Mouse (Mus musculus): ENCODE data around the gene Gtdc1. TPM values are rescaled to one million over a fixed set of nuclear protein-coding genes. Genes with fewer than 3 reads are reported as not detected.

Gtdc1 gene
- polyA plus RNA-seq, 1 experiment from 2014 or later: 30.2 TPM

DNA sequence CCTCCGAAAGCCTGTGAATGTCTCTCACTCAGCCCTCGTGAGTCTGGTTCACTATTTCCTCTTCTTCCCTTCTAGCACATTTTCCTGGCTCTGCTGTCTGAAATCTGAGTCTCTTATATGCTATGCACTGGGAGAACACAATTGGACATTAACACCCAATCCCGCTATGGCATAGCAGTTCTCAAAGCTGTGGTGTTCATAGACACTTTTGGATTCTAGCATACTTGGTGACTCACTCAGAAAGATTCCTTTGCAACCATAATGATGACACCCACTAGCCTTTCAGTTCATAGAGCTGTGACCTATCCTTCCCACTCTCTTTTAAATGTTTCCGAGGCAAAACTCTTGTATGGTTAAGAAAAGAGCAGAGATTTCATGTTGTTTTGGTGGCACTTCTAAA lies 33.7 kb upstream of the Gtdc1 start:
- H3K27me3 ChIP-seq (replicated peaks; ENCODE audit: control insufficient read depth, insufficient read depth, low read length): no peaks in the 10 kb centered on the region
- no peak for ATAC-seq
- WGBS: 93% methylated on average over 4 of the region's 4 CpGs

GRCm38 (mm10) chr2:44960561-44960960 lies 33.1 kb upstream of the Gtdc1 start:
- 89% methylated on average over 3 of the region's 3 CpGs for WGBS
- H3K27me3 ChIP-seq (replicated peaks; ENCODE audit: control insufficient read depth, insufficient read depth, low read length): no peaks in the 10 kb centered on the region
- no peak overlapping the region for H3K4me2 ChIP-seq (ENCODE audit: low read length)
- H3K9me3 ChIP-seq (ENCODE audit: control insufficient read depth, low read length): no peaks in the 10 kb centered on the region
- H3K36me3 ChIP-seq (ENCODE audit: control insufficient read depth, insufficient read depth): no peaks in the 10 kb centered on the region
- H3K4me3 ChIP-seq (replicated peaks; ENCODE audit: low read length): no peak overlapping the region
- H3K27ac ChIP-seq (ENCODE audit: low read length): no peak overlapping the region
- ATAC-seq: no peak
- no peaks in the 10 kb centered on the region for H3K4me1 ChIP-seq (replicated peaks; ENCODE audit: control insufficient read depth, insufficient read depth, low read length)
- no peak overlapping the region for H3K9ac ChIP-seq (replicated peaks; ENCODE audit: low read depth, low read length)

More for the DNA sequence above, 33.7 kb upstream of the Gtdc1 start:
- H3K4me2 ChIP-seq (ENCODE audit: low read length): no peak overlapping the region
- no peaks in the 10 kb centered on the region for H3K4me1 ChIP-seq (replicated peaks; ENCODE audit: control insufficient read depth, insufficient read depth, low read length)
- H3K36me3 ChIP-seq (ENCODE audit: control insufficient read depth, insufficient read depth): no peaks in the 10 kb centered on the region
- H3K9ac ChIP-seq (replicated peaks; ENCODE audit: low read depth, low read length): no peak overlapping the region
- H3K9me3 ChIP-seq (ENCODE audit: control insufficient read depth, low read length): no peaks in the 10 kb centered on the region
- no peak overlapping the region for H3K27ac ChIP-seq (ENCODE audit: low read length)
- no peak overlapping the region for H3K4me3 ChIP-seq (replicated peaks; ENCODE audit: low read length)

- no peaks in the 10 kb centered on the region for H3K9me3 ChIP-seq (ENCODE audit: control insufficient read depth, low read length)
- no peaks in the 10 kb centered on the region for H3K36me3 ChIP-seq (ENCODE audit: control insufficient read depth, insufficient read depth)
- 94% methylated on average over 1 of the region's 1 CpGs for WGBS
- H3K27me3 ChIP-seq (replicated peaks; ENCODE audit: control insufficient read depth, insufficient read depth, low read length): no peaks in the 10 kb centered on the region
- no peak for ATAC-seq
- no peak overlapping the region for H3K9ac ChIP-seq (replicated peaks; ENCODE audit: low read depth, low read length)
- H3K4me3 ChIP-seq (replicated peaks; ENCODE audit: low read length): no peak overlapping the region
- no peaks in the 10 kb centered on the region for H3K4me1 ChIP-seq (replicated peaks; ENCODE audit: control insufficient read depth, insufficient read depth, low read length)
- H3K4me2 ChIP-seq (ENCODE audit: low read length): no peak overlapping the region
- H3K27ac ChIP-seq (ENCODE audit: low read length): no peak overlapping the region
These were observed 29.9 kb upstream of the Gtdc1 start for GRCm38 (mm10) chr2:44957329-44957797.

DNA sequence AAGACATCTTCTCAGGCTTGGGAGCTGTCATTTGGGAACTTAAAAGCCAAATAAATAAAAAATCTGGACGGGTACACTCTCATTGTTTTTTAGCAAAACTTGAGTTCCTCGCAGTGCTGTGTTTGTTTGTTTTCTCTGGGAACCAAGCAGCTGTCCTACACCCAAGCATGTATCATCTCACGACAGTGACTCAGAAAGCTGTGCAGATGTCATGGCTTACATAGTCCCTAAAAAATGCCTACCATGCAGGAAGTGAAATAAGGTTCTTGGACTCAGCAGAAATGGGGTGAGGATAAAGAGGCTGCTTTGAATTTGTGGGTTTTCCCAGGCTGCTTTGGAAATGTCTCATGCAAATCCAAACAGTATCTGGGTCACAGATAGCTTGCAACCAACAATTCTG lies 28.8 kb upstream of the Gtdc1 start:
- no peak overlapping the region for H3K27ac ChIP-seq (ENCODE audit: low read length)
- H3K9ac ChIP-seq (replicated peaks; ENCODE audit: low read depth, low read length): no peak overlapping the region
- no peak overlapping the region for H3K4me2 ChIP-seq (ENCODE audit: low read length)
- 69% methylated on average over 3 of the region's 3 CpGs for WGBS
- H3K4me3 ChIP-seq (replicated peaks; ENCODE audit: low read length): no peak overlapping the region
- H3K27me3 ChIP-seq (replicated peaks; ENCODE audit: control insufficient read depth, insufficient read depth, low read length): no peaks in the 10 kb centered on the region
- H3K9me3 ChIP-seq (ENCODE audit: control insufficient read depth, low read length): no peaks in the 10 kb centered on the region
- no peaks in the 10 kb centered on the region for H3K4me1 ChIP-seq (replicated peaks; ENCODE audit: control insufficient read depth, insufficient read depth, low read length)
- H3K36me3 ChIP-seq (ENCODE audit: control insufficient read depth, insufficient read depth): no peaks in the 10 kb centered on the region
- no peak for ATAC-seq

- no peaks in the 10 kb centered on the region for H3K27me3 ChIP-seq (replicated peaks; ENCODE audit: control insufficient read depth, insufficient read depth, low read length)
- no peak for ATAC-seq
- WGBS: 89% methylated on average over 6 of the region's 6 CpGs
- no peaks in the 10 kb centered on the region for H3K9me3 ChIP-seq (ENCODE audit: control insufficient read depth, low read length)
- H3K9ac ChIP-seq (replicated peaks; ENCODE audit: low read depth, low read length): no peak overlapping the region
- no peaks in the 10 kb centered on the region for H3K36me3 ChIP-seq (ENCODE audit: control insufficient read depth, insufficient read depth)
- H3K4me2 ChIP-seq (ENCODE audit: low read length): no peak overlapping the region
- H3K27ac ChIP-seq (ENCODE audit: low read length): no peak overlapping the region
- H3K4me1 ChIP-seq (replicated peaks; ENCODE audit: control insufficient read depth, insufficient read depth, low read length): no peaks in the 10 kb centered on the region
- H3K4me3 ChIP-seq (replicated peaks; ENCODE audit: low read length): no peak overlapping the region
These were observed 28.0 kb upstream of the Gtdc1 start for GRCm38 (mm10) chr2:44955506-44955905.

GRCm38 (mm10) chr2:44954180-44954579 lies 26.7 kb upstream of the Gtdc1 start:
- WGBS: 87% methylated on average over 1 of the region's 1 CpGs
- no peak overlapping the region for H3K9ac ChIP-seq (replicated peaks; ENCODE audit: low read depth, low read length)
- H3K4me3 ChIP-seq (replicated peaks; ENCODE audit: low read length): no peak overlapping the region
- H3K4me2 ChIP-seq (ENCODE audit: low read length): no peak overlapping the region
- H3K27ac ChIP-seq (ENCODE audit: low read length): no peak overlapping the region
- H3K27me3 ChIP-seq (replicated peaks; ENCODE audit: control insufficient read depth, insufficient read depth, low read length): no peaks in the 10 kb centered on the region
- H3K4me1 ChIP-seq (replicated peaks; ENCODE audit: control insufficient read depth, insufficient read depth, low read length): no peaks in the 10 kb centered on the region
- no peak for ATAC-seq
- no peaks in the 10 kb centered on the region for H3K36me3 ChIP-seq (ENCODE audit: control insufficient read depth, insufficient read depth)
- no peaks in the 10 kb centered on the region for H3K9me3 ChIP-seq (ENCODE audit: control insufficient read depth, low read length)

DNA sequence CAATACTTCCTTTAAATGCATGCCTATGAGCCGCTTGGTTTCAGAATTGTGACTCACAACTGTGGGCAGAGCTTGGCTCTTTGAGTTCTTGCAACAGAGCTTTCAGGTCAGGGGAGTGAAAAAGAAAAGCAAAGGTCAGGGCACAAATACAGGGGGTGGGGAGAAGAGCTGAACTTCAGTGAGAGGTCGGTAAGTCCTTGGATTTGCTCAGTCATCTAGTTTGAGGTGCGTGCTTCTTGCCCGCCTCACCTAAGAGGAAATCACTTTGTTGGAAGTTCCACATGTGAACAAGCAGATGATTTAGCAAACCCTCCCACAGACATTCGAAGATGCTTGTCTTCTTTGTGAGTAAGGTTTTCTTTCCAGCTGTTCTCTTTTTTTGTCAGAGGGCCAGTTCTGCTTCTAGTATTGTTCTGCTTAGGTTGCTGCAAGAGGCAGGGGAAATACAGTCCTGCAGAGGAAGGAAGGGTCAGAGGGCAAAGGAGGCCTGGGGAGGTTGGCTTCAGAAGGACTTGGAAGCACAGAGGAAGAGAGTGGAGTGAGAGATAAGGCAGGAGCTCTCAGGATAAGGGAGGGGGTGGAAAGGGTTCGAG lies 25.5 kb upstream of the Gtdc1 start:
- no peaks in the 10 kb centered on the region for H3K27me3 ChIP-seq (replicated peaks; ENCODE audit: control insufficient read depth, insufficient read depth, low read length)
- H3K4me3 ChIP-seq (replicated peaks; ENCODE audit: low read length): no peak overlapping the region
- H3K27ac ChIP-seq (ENCODE audit: low read length): no peak overlapping the region
- H3K4me1 ChIP-seq (replicated peaks; ENCODE audit: control insufficient read depth, insufficient read depth, low read length): no peaks in the 10 kb centered on the region
- no peak overlapping the region for H3K9ac ChIP-seq (replicated peaks; ENCODE audit: low read depth, low read length)
- WGBS: 45% methylated on average over 6 of the region's 6 CpGs
- H3K9me3 ChIP-seq (ENCODE audit: control insufficient read depth, low read length): no peaks in the 10 kb centered on the region
- no peaks in the 10 kb centered on the region for H3K36me3 ChIP-seq (ENCODE audit: control insufficient read depth, insufficient read depth)
- ATAC-seq: no peak
- no peak overlapping the region for H3K4me2 ChIP-seq (ENCODE audit: low read length)

DNA sequence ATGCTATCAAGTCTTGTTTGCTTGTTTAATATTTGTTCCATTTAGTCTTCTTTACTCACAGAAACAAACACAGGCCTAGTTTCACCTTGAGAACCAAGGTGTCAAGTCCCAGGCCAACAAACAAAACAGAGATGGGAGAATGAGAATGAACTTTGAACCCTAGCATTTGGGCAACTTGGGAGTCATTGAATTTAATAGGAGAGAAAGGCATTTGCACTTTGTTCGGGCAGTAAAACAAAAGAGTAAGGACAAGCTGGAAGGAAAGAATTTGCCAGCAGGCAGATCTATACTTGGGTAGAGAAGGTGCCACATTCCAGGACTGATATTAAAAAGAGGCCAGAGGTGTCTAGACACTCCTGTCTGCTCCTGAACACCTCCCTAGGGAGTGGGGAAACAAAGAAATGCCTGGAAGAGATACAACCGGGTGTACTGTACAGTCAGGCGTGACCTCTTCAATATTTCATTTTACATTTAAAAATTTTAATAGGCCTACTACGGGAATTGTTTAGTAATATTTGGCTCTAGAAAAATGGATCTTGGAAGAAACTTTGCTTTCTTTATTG lies 24.3 kb upstream of the Gtdc1 start:
- Histone ChIP-seq H3K36me3 (ENCODE audit: control insufficient read depth, insufficient read depth) (no peaks in the 10 kb centered on the region), H3K9me3 (ENCODE audit: control insufficient read depth, low read length) (no peaks in the 10 kb centered on the region), H3K27me3 (replicated peaks; ENCODE audit: control insufficient read depth, insufficient read depth, low read length) (no peaks in the 10 kb centered on the region), H3K9ac (replicated peaks; ENCODE audit: low read depth, low read length) (no peak overlapping the region), H3K27ac (ENCODE audit: low read length) (no peak overlapping the region), H3K4me1 (replicated peaks; ENCODE audit: control insufficient read depth, insufficient read depth, low read length) (no peaks in the 10 kb centered on the region), H3K4me3 (replicated peaks; ENCODE audit: low read length) (no peak overlapping the region), H3K4me2 (ENCODE audit: low read length) (no peak overlapping the region)
- no peak for ATAC-seq
- WGBS: 75% methylated on average over 4 of the region's 4 CpGs

DNA sequence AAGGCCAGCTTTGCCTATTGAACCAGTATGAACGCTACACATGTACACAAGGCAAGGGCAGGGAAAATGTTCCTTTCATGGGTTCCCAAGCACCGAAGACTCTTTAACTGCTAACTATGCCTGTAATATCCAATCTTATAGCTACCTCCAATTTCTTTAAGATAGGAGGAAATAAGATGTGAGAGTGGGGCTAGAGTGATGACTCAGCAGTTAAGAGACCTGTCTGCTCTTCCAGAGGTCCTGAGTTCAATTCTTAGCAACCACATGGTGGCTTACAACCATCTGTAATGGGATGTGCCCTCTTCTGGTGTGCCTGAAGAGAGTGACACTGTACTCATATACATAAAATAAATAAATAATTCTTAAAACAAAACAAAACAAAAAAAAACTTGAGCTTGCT lies 17.2 kb upstream of the Gtdc1 start:
- H3K27me3 ChIP-seq (replicated peaks; ENCODE audit: control insufficient read depth, insufficient read depth, low read length): no peaks in the 10 kb centered on the region
- WGBS: 90% methylated on average over 2 of the region's 2 CpGs
- H3K4me1 ChIP-seq (replicated peaks; ENCODE audit: control insufficient read depth, insufficient read depth, low read length): no peaks in the 10 kb centered on the region
- ATAC-seq: no peak
- no peaks in the 10 kb centered on the region for H3K36me3 ChIP-seq (ENCODE audit: control insufficient read depth, insufficient read depth)
- no peak overlapping the region for H3K4me3 ChIP-seq (replicated peaks; ENCODE audit: low read length)
- H3K27ac ChIP-seq (ENCODE audit: low read length): no peak overlapping the region
- no peak overlapping the region for H3K4me2 ChIP-seq (ENCODE audit: low read length)
- no peaks in the 10 kb centered on the region for H3K9me3 ChIP-seq (ENCODE audit: control insufficient read depth, low read length)
- no peak overlapping the region for H3K9ac ChIP-seq (replicated peaks; ENCODE audit: low read depth, low read length)

DNA sequence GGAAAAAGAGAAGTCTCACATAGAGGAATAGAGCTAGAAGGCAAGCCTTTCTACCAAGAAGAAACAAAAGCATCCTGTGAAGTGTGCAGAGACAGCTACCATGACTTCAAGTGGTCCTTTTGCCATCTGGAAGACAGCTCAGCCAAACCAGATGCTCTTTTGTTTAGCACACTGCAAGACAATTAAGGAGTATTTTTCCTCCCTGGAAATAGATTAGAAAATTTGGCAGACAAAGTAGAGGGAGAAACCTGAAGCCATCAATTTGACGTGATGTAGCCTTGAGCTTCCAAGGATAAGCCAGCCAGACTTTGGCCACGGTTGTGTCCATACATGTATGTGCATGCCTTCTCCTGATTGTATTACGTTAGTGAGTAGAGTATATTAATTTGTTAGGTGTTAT lies 3.5 kb upstream of the Gtdc1 start:
- H3K36me3 ChIP-seq (ENCODE audit: control insufficient read depth, insufficient read depth): no peaks in the 10 kb centered on the region
- no peak for ATAC-seq
- 0 out of 2 replicates have a peak, but pooled peaks cover 4% of the 10 kb centered on the region for H3K4me1 ChIP-seq (replicated peaks; ENCODE audit: control insufficient read depth, insufficient read depth, low read length)
- H3K27me3 ChIP-seq (replicated peaks; ENCODE audit: control insufficient read depth, insufficient read depth, low read length): no peaks in the 10 kb centered on the region
- H3K4me3 ChIP-seq (replicated peaks; ENCODE audit: low read length): no peak overlapping the region
- no peaks in the 10 kb centered on the region; the same call in 1 of the 2 replicates for H3K9me3 ChIP-seq (ENCODE audit: control insufficient read depth, low read length)
- 78% methylated on average over 3 of the region's 3 CpGs for WGBS
- no peak overlapping the region for H3K9ac ChIP-seq (replicated peaks; ENCODE audit: low read depth, low read length)
- no peak overlapping the region for H3K27ac ChIP-seq (ENCODE audit: low read length)
- H3K4me2 ChIP-seq (ENCODE audit: low read length): no peak overlapping the region

Data from forebrain, embryonic 16.5 days (tissue).